Mouse (Mus musculus) forelimb bud, embryonic 11.5 days (tissue): Measurements from ENCODE around the gene Ppp1r37.

ENCODE experiments used
- DNase-seq: peaks from one replicate; pipeline ENCODE4 v3.0.0-alpha.2; 2012; ENCODE audit warnings: low read depth, low spot score

Ppp1r37 gene

GRCm38 (mm10) chr7:19503481-19504068, 59.3 kb downstream of the Ppp1r37 start:
- peak; percentile 75 for DNase-seq

GRCm38 (mm10) chr7:19501658-19502057, 61.2 kb downstream of the Ppp1r37 start:
- no peak for DNase-seq

DNA sequence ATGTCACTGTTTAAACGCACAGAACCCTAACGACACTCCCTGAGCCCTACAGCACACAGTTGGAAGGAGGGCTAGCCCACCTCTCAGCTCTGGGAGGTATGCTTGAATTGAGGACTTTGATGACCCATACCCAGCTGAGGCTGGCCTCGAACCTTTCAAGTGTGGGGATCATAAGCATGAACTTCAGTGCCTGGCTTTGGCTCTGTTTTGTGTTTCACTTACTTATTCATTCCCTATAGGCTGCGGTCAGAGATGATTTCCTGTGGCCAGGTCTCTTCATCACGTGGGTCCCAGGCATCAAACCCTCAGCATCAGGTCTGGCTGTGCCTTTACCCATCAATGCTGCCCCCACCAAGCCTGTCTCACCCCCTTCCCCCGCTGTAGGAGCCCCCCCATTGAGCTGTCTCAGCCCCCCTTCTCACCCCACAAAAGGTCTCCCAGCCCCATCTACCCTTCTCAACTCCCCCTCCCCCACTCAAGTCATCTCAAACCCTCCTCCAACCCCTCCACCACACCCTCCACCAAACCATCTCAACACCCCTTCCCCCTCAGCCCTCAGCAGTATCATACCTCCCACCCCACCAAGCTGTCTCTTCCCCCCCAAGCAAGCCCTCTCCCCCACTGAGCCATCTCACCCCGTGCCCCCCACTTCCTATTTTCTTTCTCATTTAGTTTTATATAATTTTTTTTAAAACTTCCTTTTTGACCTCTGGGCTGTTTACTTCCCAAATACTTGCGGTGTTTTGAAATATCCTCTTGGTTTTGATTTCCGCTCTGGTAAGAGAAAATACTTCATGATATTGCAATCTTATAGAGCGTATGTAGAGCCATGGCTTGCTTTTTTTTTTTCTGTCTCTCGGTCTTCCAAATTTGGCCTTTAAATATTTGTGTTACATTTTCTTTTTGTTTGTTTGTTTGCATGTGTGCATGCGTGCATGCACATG, 62.2 kb downstream of the Ppp1r37 start:
- no peak for DNase-seq

GRCm38 (mm10) chr7:19498326-19498725, 64.5 kb downstream of the Ppp1r37 start:
- no peak for DNase-seq

GRCm38 (mm10) chr7:19496214-19496555, 66.7 kb downstream of the Ppp1r37 start:
- DNase-seq = no peak

- DNase-seq = no peak
Measured at GRCm38 (mm10) chr7:19495521-19496213, 67.2 kb downstream of the Ppp1r37 start.

- DNase-seq = no peak
Measured at GRCm38 (mm10) chr7:19494751-19495474, 68.0 kb downstream of the Ppp1r37 start.

DNA sequence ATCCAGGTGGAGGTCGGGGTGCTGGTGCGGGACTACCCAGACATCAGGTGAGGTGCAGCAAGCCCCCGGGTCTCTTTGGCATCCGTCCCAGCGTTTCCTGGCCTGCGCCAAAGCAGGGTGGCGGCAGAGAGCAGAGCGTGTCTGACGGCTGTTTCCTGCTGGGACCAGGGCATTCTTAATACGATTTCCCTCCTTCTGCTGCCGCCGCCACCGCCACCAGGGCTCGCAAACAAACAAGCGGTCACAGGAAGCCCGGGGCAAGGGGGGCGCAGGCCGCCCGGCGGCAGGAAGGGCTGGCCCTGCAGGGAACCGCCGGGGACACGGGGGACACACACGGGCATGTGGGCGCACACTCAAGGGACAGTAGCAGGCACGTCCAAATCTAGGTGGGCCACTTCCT, 71.1 kb downstream of the Ppp1r37 start:
- no peak for DNase-seq

GRCm38 (mm10) chr7:19489525-19489924, 73.4 kb downstream of the Ppp1r37 start:
- no peak for DNase-seq

DNA sequence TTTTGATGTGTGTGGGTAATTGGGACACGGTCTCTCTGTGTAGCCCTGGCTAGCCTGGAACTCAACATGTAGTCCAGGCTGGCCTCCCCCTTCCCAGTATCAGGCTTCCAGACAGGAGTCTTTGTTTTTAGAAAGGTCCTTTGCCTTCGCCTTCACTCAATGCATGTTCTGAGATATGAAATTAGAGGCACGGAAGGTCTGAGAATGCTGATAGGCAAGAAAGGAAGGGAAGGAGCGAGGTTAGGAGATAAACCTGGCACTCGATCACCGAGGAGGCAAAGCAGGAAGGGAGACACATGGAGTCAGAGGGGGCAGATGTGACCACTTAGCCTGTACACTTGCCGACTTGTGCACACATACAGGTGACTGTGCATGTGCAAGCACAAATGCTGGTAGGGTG, 76.3 kb downstream of the Ppp1r37 start:
- no peak for DNase-seq

DNA sequence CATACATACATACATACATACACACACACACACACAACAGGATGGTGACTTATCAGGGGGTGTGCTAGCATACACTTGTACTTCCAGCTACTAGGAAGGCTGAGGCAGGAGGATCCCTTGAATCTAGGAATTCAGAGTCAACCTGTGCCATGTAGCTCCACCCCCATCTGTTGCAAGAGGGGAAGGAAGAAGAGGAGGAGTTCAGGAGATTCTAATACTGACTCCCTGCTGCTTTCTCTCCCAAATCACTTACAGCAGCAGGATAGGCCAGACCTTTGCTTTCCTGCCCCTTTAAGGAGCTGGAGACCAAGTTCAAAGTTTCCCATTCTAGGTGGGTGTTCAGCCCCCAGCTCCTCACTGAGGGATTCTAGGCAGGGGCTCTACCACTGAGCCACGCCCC, 77.4 kb downstream of the Ppp1r37 start:
- DNase-seq = no peak

DNA sequence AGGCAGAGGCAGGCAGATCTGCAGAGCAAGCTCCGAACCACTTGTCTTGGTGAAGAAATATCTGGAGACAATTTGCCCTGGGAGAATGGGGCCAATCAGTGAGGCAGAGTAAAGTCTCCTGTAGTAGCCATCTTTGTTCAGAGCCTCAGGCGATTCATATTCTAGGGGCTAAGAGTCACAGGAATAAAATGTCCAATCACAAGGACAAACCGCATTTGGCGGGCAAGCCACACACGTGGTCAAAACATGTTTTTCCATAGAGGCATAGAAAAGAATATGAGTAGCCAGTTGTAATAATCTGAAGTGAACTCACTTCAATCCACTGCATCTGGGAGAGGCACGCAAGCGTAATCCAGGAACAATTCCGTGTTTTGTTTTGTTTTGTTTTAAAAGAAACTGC, 79.6 kb downstream of the Ppp1r37 start:
- no peak for DNase-seq
